Mouse (Mus musculus): ENCODE data around the gene Dusp1.

DNA sequence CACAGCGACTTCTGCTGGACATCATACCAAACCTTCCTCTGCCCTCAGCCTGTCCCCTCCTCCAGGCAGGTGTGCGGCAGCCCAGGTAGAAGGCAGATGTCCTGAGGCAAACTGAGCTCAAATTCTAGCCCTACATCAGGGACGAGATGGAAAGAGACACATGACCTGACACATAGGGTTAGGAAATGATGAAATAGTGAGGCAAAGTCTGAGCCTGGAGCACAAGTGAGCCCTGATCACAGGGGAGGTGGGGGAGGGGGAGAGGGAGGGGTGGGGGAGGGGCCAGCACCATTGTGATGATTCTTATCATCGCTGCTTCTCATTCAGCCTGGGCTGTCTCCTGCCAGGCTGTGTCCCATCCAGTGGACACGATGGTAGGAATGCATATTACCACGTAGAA, 40.0 kb upstream of the Dusp1 start:
- TF ChIP-seq NELFE (IDR thresholded peaks at IDR 0.05; ENCODE audit: low read depth, low read length) (no peak), CTCF (conservative IDR thresholded peaks at IDR 0.05 in 1 of 2, IDR thresholded peaks at IDR 0.05 in 1 of 2; ENCODE audit: low read depth in 2 of 2, low read length in 2 of 2) (no peak), POLR2A (IDR thresholded peaks at IDR 0.05; ENCODE audit: low read depth, low read length) (no peak), UBTF (IDR thresholded peaks at IDR 0.05; ENCODE audit: low read depth, low read length) (no peak), MAFK (IDR thresholded peaks at IDR 0.05; ENCODE audit: insufficient replicate concordance, low read length) (no peak), POLR2AphosphoS2 (IDR thresholded peaks at IDR 0.05; ENCODE audit: low read depth, low read length) (no peak), E2F4 (IDR thresholded peaks at IDR 0.05; ENCODE audit: insufficient replicate concordance, low read depth, low read length) (no peak), MYC (IDR thresholded peaks at IDR 0.05; ENCODE audit: low read depth, low read length) (no peak), EP300 (IDR thresholded peaks at IDR 0.05; ENCODE audit: low read length) (no peak)
